Mouse (Mus musculus) CH12.LX (cell line): ENCODE data around the gene Selplg. TPM values are rescaled to one million over a fixed set of nuclear protein-coding genes. Genes with fewer than 3 reads are reported as not detected.

Source experiments
- DNase-seq: peaks from one replicate; pipeline ENCODE4 v3.0.0-alpha.2; 2013; ENCODE audit errors: extremely low read depth
- H3K27ac ChIP-seq: 2 replicates; pipeline ENCODE4 v1.5.1; 2012; ENCODE audit warnings: low read depth, mild to moderate bottlenecking, control low read depth, moderate library complexity; ENCODE audit not compliant: insufficient read depth
- H3K27me3 ChIP-seq: replicated peaks from 2 replicates; pipeline ENCODE3; 2012; ENCODE audit warnings: inconsistent platforms
- H3K36me3 ChIP-seq, 2 experiments: replicated peaks in 1 of 2; 2 replicates each; pipeline versions ENCODE3 to v1.6.1; 2012; ENCODE audit warnings: inconsistent platforms in 1 of 2, low read length in 1 of 2, mild to moderate bottlenecking in 1 of 2, mixed read lengths in 1 of 2, moderate library complexity in 1 of 2; ENCODE audit not compliant: control insufficient read depth in 1 of 2, insufficient read depth in 1 of 2
- H3K4me1 ChIP-seq, 2 experiments: 2 replicates each; pipeline ENCODE4 v1.6.1; 2012; ENCODE audit warnings: inconsistent platforms in 1 of 2, moderate library complexity in 1 of 2; ENCODE audit not compliant: insufficient read depth in 2 of 2, control insufficient read depth in 1 of 2
- H3K4me2 ChIP-seq: 2 replicates; pipeline ENCODE4 v1.6.1; 2012; ENCODE audit warnings: low read depth, mild to moderate bottlenecking, control low read depth; ENCODE audit not compliant: poor library complexity, insufficient read depth, severe bottlenecking
- H3K4me3 ChIP-seq, 3 experiments: fragments of 150-350 bp in 1 of 3; sonication (generic) in 1 of 3; replicated peaks in 1 of 3; 2 replicates each; pipeline versions ENCODE3 to v1.5.1; 2011 to 2012; ENCODE audit warnings: low read depth in 2 of 3, low read length in 2 of 3, mild to moderate bottlenecking in 2 of 3, moderate library complexity in 2 of 3, control low read depth in 1 of 3, improper control_type of control experiment in 1 of 3, inconsistent platforms in 1 of 3, mixed read lengths in 1 of 3; ENCODE audit not compliant: poor library complexity in 1 of 3
- H3K79me2 ChIP-seq: replicated peaks from 2 replicates; pipeline ENCODE4 v1.6.1; 2012; ENCODE audit warnings: mild to moderate bottlenecking, moderate library complexity; ENCODE audit not compliant: control insufficient read depth, poor library complexity, insufficient read depth, severe bottlenecking; ENCODE audit errors: extremely low read depth
- H3K9ac ChIP-seq: 2 replicates; pipeline ENCODE4 v1.6.1; 2012; ENCODE audit warnings: low read depth, mild to moderate bottlenecking, control low read depth, moderate library complexity; ENCODE audit not compliant: insufficient read depth
- H3K9me3 ChIP-seq: replicated peaks from 2 replicates; pipeline ENCODE3; 2012; ENCODE audit warnings: low read length, inconsistent platforms, mixed read lengths
- BHLHE40 ChIP-seq: IDR thresholded peaks from 2 replicates; pipeline ENCODE4 v1.6.1; 2011; ENCODE audit warnings: mild to moderate bottlenecking, low read depth, low read length, improper control_type of control experiment
- CHD1 ChIP-seq: IDR thresholded peaks from 2 replicates; pipeline ENCODE4 v1.6.1; 2012; ENCODE audit warnings: low read depth, low read length, improper control_type of control experiment, inconsistent platforms
- CTCF ChIP-seq, 2 experiments: IDR thresholded peaks in 1 of 2; conservative IDR thresholded peaks in 1 of 2; 2 replicates each; pipeline ENCODE4 v1.5.1; 2011 to 2012; ENCODE audit warnings: low read depth in 2 of 2, low read length in 2 of 2, improper control_type of control experiment in 1 of 2, inconsistent platforms in 1 of 2, mild to moderate bottlenecking in 1 of 2, moderate library complexity in 1 of 2
- ELF1 ChIP-seq: IDR thresholded peaks from 2 replicates; pipeline ENCODE4 v1.6.1; 2014; ENCODE audit warnings: low read depth, mild to moderate bottlenecking, inconsistent platforms, low read length, improper control_type of control experiment
- EP300 ChIP-seq: IDR thresholded peaks from 2 replicates; pipeline ENCODE4 v1.6.1; 2011; ENCODE audit warnings: low read length, improper control_type of control experiment
- ETS1 ChIP-seq: conservative IDR thresholded peaks from 2 replicates; pipeline ENCODE4 v1.6.1; 2012; ENCODE audit warnings: low read depth, mild to moderate bottlenecking, inconsistent platforms, low read length, improper control_type of control experiment, moderate library complexity
- JUN ChIP-seq: IDR thresholded peaks from 2 replicates; pipeline ENCODE4 v1.6.1; 2011; ENCODE audit warnings: low read depth, mild to moderate bottlenecking, low read length, improper control_type of control experiment, moderate library complexity; ENCODE audit not compliant: insufficient read depth
- KAT2A ChIP-seq: IDR thresholded peaks from 2 replicates; pipeline ENCODE4 v1.6.1; 2012; ENCODE audit warnings: low read length, improper control_type of control experiment, inconsistent platforms; ENCODE audit not compliant: insufficient replicate concordance
- MAFK ChIP-seq: IDR thresholded peaks from 2 replicates; pipeline ENCODE4 v1.6.1; 2011; ENCODE audit warnings: low read length, improper control_type of control experiment; ENCODE audit not compliant: insufficient replicate concordance
- MAZ ChIP-seq: IDR thresholded peaks from 2 replicates; pipeline ENCODE4 v1.6.1; 2012; ENCODE audit warnings: low read depth, mild to moderate bottlenecking, inconsistent platforms, low read length, improper control_type of control experiment, moderate library complexity
- MEF2A ChIP-seq: IDR thresholded peaks from 2 replicates; pipeline ENCODE4 v1.6.1; 2014; ENCODE audit warnings: low read depth, mild to moderate bottlenecking, inconsistent platforms, low read length, improper control_type of control experiment, borderline replicate concordance
- MXI1 ChIP-seq: IDR thresholded peaks from 2 replicates; pipeline ENCODE4 v1.6.1; 2011; ENCODE audit warnings: mild to moderate bottlenecking, low read depth, low read length, improper control_type of control experiment
- NELFE ChIP-seq: IDR thresholded peaks from 2 replicates; pipeline ENCODE4 v1.6.1; 2011; ENCODE audit warnings: low read depth, low read length, improper control_type of control experiment
- PAX5 ChIP-seq: IDR thresholded peaks from 2 replicates; pipeline ENCODE4 v1.6.1; 2012; ENCODE audit warnings: low read length, inconsistent platforms, mixed read lengths
- POLR2A ChIP-seq: IDR thresholded peaks from 2 replicates; pipeline ENCODE4 v1.6.1; 2011; ENCODE audit warnings: low read depth, mild to moderate bottlenecking, improper control_type of control experiment, low read length
- POLR2AphosphoS2 ChIP-seq: IDR thresholded peaks from 2 replicates; pipeline ENCODE4 v1.6.1; 2011; ENCODE audit warnings: low read depth, low read length, improper control_type of control experiment
- SIN3A ChIP-seq: IDR thresholded peaks from 2 replicates; pipeline ENCODE4 v1.6.1; 2012; ENCODE audit warnings: low read length, improper control_type of control experiment, inconsistent platforms
- SMC3 ChIP-seq: IDR thresholded peaks from 2 replicates; pipeline ENCODE4 v1.6.1; 2011; ENCODE audit warnings: low read depth, low read length, improper control_type of control experiment
- TBP ChIP-seq: conservative IDR thresholded peaks from 2 replicates; pipeline ENCODE4 v1.6.1; 2011; ENCODE audit warnings: low read depth, low read length, improper control_type of control experiment
- UBTF ChIP-seq: IDR thresholded peaks from 2 replicates; pipeline ENCODE4 v1.6.1; 2012; ENCODE audit warnings: low read depth, mild to moderate bottlenecking, inconsistent platforms, low read length, improper control_type of control experiment, moderate library complexity
- USF1 ChIP-seq: IDR thresholded peaks from 2 replicates; pipeline ENCODE4 v1.6.1; 2014; ENCODE audit warnings: low read depth, mild to moderate bottlenecking, inconsistent platforms, low read length, improper control_type of control experiment
- ZC3H11A ChIP-seq: IDR thresholded peaks from 2 replicates; pipeline ENCODE4 v1.6.1; 2012; ENCODE audit warnings: low read depth, mild to moderate bottlenecking, inconsistent platforms, low read length, improper control_type of control experiment
- ZKSCAN1 ChIP-seq: IDR thresholded peaks from 2 replicates; pipeline ENCODE4 v1.6.1; 2012; ENCODE audit warnings: low read depth, inconsistent platforms, low read length, improper control_type of control experiment, borderline replicate concordance
- ZNF384 ChIP-seq: IDR thresholded peaks from 2 replicates; pipeline ENCODE4 v1.6.1; 2012; ENCODE audit warnings: low read depth, low read length, improper control_type of control experiment, inconsistent platforms
- dilution Hi-C: fragments of 300-500 bp; cut with MboI; formaldehyde crosslinking; loops from 2 replicates; pipeline ENCODE4 v1.14.3; 2020; ENCODE audit warnings: low sequenced_read_pairs; ENCODE audit not compliant: extremely low pct_unique_long_range_greater_than_20kb, extremely low pct_ligation_motif_present
- in situ Hi-C: fragments of 300-500 bp; cut with MboI; formaldehyde crosslinking; loops from 3 replicates; pipeline ENCODE4 v1.14.3; 2019; ENCODE audit warnings: low sequenced_read_pairs, low pct_ligation_motif_present, low pct_unique_long_range_greater_than_20kb, mixed read lengths
- polyA plus RNA-seq: library from polyadenylated mRNA; unstranded; fragments of >175 nt; gene quantifications from 2 replicates; pipeline ENCODE4 v1.2.1, GENCODE M21; 2012; ENCODE audit warnings: low read depth; ENCODE audit not compliant: insufficient read length
- total RNA-seq, 2 experiments: library from RNA; depleted of rRNA; stranded (reverse); fragments of 300-350 nt in 1 of 2; fragments of >200 nt in 1 of 2; gene quantifications; 2 replicates each; pipeline ENCODE4 v1.2.3; 2012 to 2014

The Selplg gene
- total and polyA plus RNA-seq, 3 experiments = 29.4 to 58.5 (median 41.6) TPM

- Histone ChIP-seq H3K4me1 (peaks cover 3 to 11% of the 10 kb centered on the region in 2 experiments), H3K36me3 (peaks cover 34 to 95% of the 10 kb centered on the region in 2 experiments)
These were observed 21.1 kb upstream of the Selplg start for GRCm38 (mm10) chr5:113853541-113853940.

GRCm38 (mm10) chr5:113852463-113852862 is 20.0 kb upstream of the Selplg start:
- H3K79me2 ChIP-seq = no peaks in the 10 kb centered on the region
- H3K9ac ChIP-seq = no peak overlapping the region
- H3K9me3 ChIP-seq = peaks cover 6% of the 10 kb centered on the region
- TF ChIP-seq PAX5 (no peak), NELFE (no peak), CHD1 (no peak), BHLHE40 (no peak), MAFK (no peak), KAT2A (no peak)
- TF ChIP-seq, all 38 proteins: peak for 0
- Histone ChIP-seq H3K36me3 (peaks cover 43 to 95% of the 10 kb centered on the region in 2 experiments), H3K4me3 (no peak overlapping the region), H3K4me1 (peaks cover 3 to 11% of the 10 kb centered on the region in 2 experiments), H3K4me2 (no peak overlapping the region), H3K27ac (no peak overlapping the region), H3K27me3 (no peaks in the 10 kb centered on the region)
- dilution Hi-C loops = no loop called here
- in situ Hi-C loops = loop anchor here (5.0 to 10.0 kb wide), 2 partner anchors 82 to 195 kb away; no protein-coding TSS in a partner anchor
- DNase-seq = no peak

More at GRCm38 (mm10) chr5:113853541-113853940, 21.1 kb upstream of the Selplg start:
- Histone ChIP-seq H3K4me2 (no peak overlapping the region), H3K27ac (no peak overlapping the region), H3K79me2 (no peaks in the 10 kb centered on the region), H3K4me3 (no peak overlapping the region), H3K9ac (no peak overlapping the region), H3K27me3 (no peaks in the 10 kb centered on the region), H3K9me3 (peaks cover 6% of the 10 kb centered on the region)
- TF ChIP-seq SIN3A = no peak
- TF ChIP-seq SMC3 = no peak
- TF ChIP-seq MAZ = no peak
- TF ChIP-seq POLR2AphosphoS2 = no peak
- no peak for TF ChIP-seq EP300
- no peak for TF ChIP-seq TBP
- no peak for TF ChIP-seq POLR2A
- no peak for TF ChIP-seq UBTF
- DNase-seq = no peak
- dilution Hi-C loops = no loop called here
- in situ Hi-C loops = loop anchor here (5.0 to 10.0 kb wide), 2 partner anchors 81 to 194 kb away; no protein-coding TSS in a partner anchor

GRCm38 (mm10) chr5:113850680-113851230 is 18.3 kb upstream of the Selplg start:
- Histone ChIP-seq H3K4me1 (peaks cover 3 to 9% of the 10 kb centered on the region in 2 experiments), H3K36me3 (peaks cover 57 to 95% of the 10 kb centered on the region in 2 experiments), H3K4me3 (no peak overlapping the region), H3K4me2 (no peak overlapping the region), H3K9ac (no peak overlapping the region), H3K9me3 (peaks cover 6% of the 10 kb centered on the region), H3K27ac (no peak overlapping the region), H3K79me2 (no peaks in the 10 kb centered on the region), H3K27me3 (no peaks in the 10 kb centered on the region)
- TF ChIP-seq CHD1 (no peak), ZC3H11A (no peak), MEF2A (no peak), ETS1 (no peak), USF1 (no peak), ZKSCAN1 (no peak), JUN (no peak), ELF1 (no peak), KAT2A (no peak), POLR2A (no peak), SMC3 (no peak), CTCF (conservative IDR thresholded peaks at IDR 0.05 in 1 of 2, IDR thresholded peaks at IDR 0.05 in 1 of 2; ENCODE audit: low read depth in 2 of 2, low read length in 2 of 2) (no peak), TBP (no peak), MXI1 (no peak), PAX5 (no peak), ZNF384 (no peak), BHLHE40 (no peak), EP300 (no peak)
- dilution Hi-C loops = no loop called here
- no peak for DNase-seq
- in situ Hi-C loops = loop anchor here (5.0 to 10.0 kb wide), 2 partner anchors 84 to 197 kb away; no protein-coding TSS in a partner anchor
